In genomic region chr9:70739998-70740397, GRCm38 (mm10) we compare ENCODE assay signal across 20 mouse cellular contexts.
"Had no signal": no experiment of that assay in that cellular context is flagged by ENCODE, and none has a peak within 500 bp of the region (broad histone marks: within the 10 kb centered on the region; RNA-seq: fewer than 3 reads in every experiment).

No protein-coding gene starts in this region.

- H3K27ac ChIP-seq: kidney, embryonic 15.5 days; left cerebral cortex, adult 2 months; liver, embryonic 13.5 days; macrophage; midbrain, embryonic 15.5 days; neural tube, embryonic 13.5 days; stomach, embryonic 15.5 days had no signal

- H3K9ac ChIP-seq: kidney, embryonic 15.5 days; liver, embryonic 13.5 days; lung, embryonic 14.5 days; midbrain, embryonic 15.5 days; neural tube, embryonic 13.5 days; stomach, embryonic 15.5 days had no signal

- DNase-seq: kidney, adult 11 months; kidney, adult 8-10 months; kidney, postnatal 10 days; kidney, postnatal 36 days; layer of hippocampus, postnatal 36 days; liver, embryonic 13.5 days; lung, embryonic 14.5 days; lung, postnatal 14 days; retina, postnatal 1 day; right cerebral cortex, postnatal 25 days; spleen, adult 18-20 months; thymus, postnatal 36 days had no signal

- H3K9me3 ChIP-seq: kidney, embryonic 15.5 days; liver, embryonic 13.5 days; midbrain, embryonic 15.5 days; neural tube, embryonic 13.5 days; stomach, embryonic 15.5 days had no signal

- H3K4me2 ChIP-seq: kidney, embryonic 15.5 days; liver, embryonic 13.5 days; lung, embryonic 14.5 days; midbrain, embryonic 11.5 days; midbrain, embryonic 15.5 days; neural tube, embryonic 13.5 days; stomach, embryonic 15.5 days had no signal

- H3K4me1 ChIP-seq: kidney, embryonic 15.5 days; liver, embryonic 13.5 days; midbrain, embryonic 15.5 days; neural tube, embryonic 13.5 days; stomach, embryonic 15.5 days had no signal

- H3K4me3 ChIP-seq: kidney, embryonic 15.5 days; left cerebral cortex, adult 2 months; liver, embryonic 13.5 days; midbrain, embryonic 15.5 days; myocyte; neural tube, embryonic 13.5 days; stomach, embryonic 15.5 days had no signal

- ATAC-seq: midbrain, embryonic 15.5 days had no signal

- H3K36me3 ChIP-seq: midbrain, embryonic 15.5 days had no signal

- H3K27me3 ChIP-seq: kidney, embryonic 15.5 days; liver, embryonic 13.5 days; midbrain, embryonic 15.5 days; neural tube, embryonic 13.5 days; stomach, embryonic 15.5 days had no signal
